Mouse (Mus musculus) lung, postnatal 0 days (tissue): ENCODE measurements around the gene Grsf1.

Experiments
- CTCF ChIP-seq: IDR thresholded peaks from 2 replicates; pipeline ENCODE4 v1.5.1; 2016; ENCODE audit warnings: antibody characterized with exemption, mild to moderate bottlenecking
- EP300 ChIP-seq: IDR thresholded peaks from 2 replicates; pipeline ENCODE4 v1.6.1; 2016; ENCODE audit warnings: antibody characterized with exemption, mild to moderate bottlenecking, control low read depth

DNA sequence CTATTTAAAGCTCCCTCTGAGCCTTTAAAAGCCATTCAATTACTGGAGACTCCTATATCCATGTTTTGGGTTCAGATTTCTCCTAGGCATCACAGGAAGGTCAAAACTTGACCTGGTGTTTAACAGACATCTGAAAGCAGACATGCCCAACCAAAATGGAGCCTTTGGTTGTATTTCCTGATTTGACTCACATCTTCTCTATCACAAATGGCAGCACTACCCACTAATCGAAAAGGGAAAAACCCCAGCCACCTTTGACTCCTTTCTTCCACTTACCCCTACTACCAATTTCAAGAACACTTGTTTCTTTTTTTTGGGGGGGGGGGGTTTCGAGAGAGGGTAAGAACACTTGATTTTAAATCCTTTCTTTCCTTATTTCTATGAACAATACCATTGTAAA is 41.0 kb upstream of the Grsf1 start:
- no peak for TF ChIP-seq EP300
- TF ChIP-seq CTCF, result no peak
